Mouse (Mus musculus) cerebellum, adult 2 months (tissue): ENCODE results near the gene Lyrm4.

Experiments
- CTCF ChIP-seq: fragments of 200-500 bp; IDR thresholded peaks from 2 replicates; pipeline ENCODE4 v1.5.1; 2011; ENCODE audit warnings: low read depth, mild to moderate bottlenecking, control low read depth, low read length, moderate library complexity, borderline replicate concordance; ENCODE audit not compliant: insufficient read depth
- POLR2A ChIP-seq: fragments of 200-500 bp; IDR thresholded peaks from 2 replicates; pipeline ENCODE4 v1.6.1; 2011; ENCODE audit warnings: low read length, control low read depth, borderline replicate concordance; ENCODE audit not compliant: insufficient read depth

DNA sequence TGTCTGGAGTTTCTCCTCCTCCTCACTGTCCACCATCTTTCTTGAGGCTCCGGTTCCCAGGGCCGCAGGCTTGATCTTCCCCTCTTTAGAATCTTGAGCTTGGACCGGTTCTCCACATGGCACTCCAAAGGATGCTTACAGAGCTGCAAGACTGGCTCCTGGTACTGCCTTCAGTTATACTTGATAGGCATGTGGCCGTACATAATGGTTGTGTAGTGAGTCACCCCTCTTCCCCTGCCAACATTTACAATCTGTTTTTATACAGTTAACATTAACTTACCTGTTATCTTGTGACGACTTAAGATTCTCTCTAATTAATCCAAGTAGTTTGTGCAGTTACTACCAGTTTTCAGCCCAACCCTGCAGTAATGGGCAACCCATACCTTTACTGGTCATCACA lies 46.1 kb upstream of the Lyrm4 start:
- TF ChIP-seq POLR2A = no peak
- no peak for TF ChIP-seq CTCF
